Mouse (Mus musculus): ENCODE results near the gene Mrpl28. TPM values are rescaled to one million over a fixed set of nuclear protein-coding genes. Genes with fewer than 3 reads are reported as not detected.
"Not testable (repeated sequence)": the region's sequence is repeated elsewhere in the genome, so short reads cannot be mapped to it uniquely, and the experiment has no call there.

Mrpl28 gene
- polyA plus RNA-seq, 1 experiment from 2014 or later: 156 TPM

DNA sequence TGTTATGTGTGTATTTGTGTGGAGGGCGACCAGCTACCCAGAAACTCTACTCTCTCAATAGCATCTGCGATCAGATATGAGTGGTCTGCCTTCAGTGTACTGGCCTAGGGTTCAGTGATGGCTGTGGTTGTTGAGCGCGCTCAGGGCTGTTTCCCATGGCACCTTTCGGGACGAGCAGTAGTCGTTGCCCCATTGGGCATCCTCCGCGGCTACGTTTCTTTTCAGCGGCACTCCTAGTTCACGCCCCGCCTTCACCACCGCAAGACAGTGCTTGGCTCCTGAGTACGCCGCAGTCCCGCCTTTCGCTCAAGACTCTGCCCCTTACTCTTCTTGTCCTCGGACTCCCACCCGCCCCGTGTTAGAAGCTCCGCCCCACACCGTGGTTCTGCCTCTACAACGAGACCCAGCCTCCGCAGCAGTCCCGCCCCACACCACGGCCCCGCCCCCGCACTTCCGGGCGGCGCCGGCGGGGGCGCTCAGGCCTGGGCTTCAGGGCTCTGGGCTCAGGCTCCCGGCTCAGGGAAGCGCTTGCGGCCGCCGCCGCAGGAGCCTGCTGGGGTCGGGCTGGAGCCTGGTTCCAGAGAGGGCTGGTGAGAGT is 15.0 kb downstream of the Mrpl28 start, which contains the start of gene Axin1:
Gene Axin1 (plus strand): TSS at position 450 of the 598 bp plus-strand sequence.
- Histone ChIP-seq H3K36me3 (peaks cover 11% of the 10 kb centered on the region), H3K27ac (peak within 1 kb of the TSS; percentile 88), H3K4me3 (replicated peaks) (peak within 1 kb of the TSS; percentile 78), H3K27me3 (no peaks in the 10 kb centered on the region), H3K4me1 (replicated peaks) (peaks cover 36% of the 10 kb centered on the region), H3K9me3 (replicated peaks) (no peaks in the 10 kb centered on the region), H3K9ac (peak within 1 kb of the TSS; percentile 95), H3K4me2 (peak within 1 kb of the TSS; percentile 93)
- DNase-seq (peak; percentile 95), ATAC-seq (ENCODE audit: low read depth) (peak; percentile 95)
- under 1% methylated on average over 42 of the region's 42 CpGs for WGBS (ENCODE audit: insufficient replicate concordance)

DNA sequence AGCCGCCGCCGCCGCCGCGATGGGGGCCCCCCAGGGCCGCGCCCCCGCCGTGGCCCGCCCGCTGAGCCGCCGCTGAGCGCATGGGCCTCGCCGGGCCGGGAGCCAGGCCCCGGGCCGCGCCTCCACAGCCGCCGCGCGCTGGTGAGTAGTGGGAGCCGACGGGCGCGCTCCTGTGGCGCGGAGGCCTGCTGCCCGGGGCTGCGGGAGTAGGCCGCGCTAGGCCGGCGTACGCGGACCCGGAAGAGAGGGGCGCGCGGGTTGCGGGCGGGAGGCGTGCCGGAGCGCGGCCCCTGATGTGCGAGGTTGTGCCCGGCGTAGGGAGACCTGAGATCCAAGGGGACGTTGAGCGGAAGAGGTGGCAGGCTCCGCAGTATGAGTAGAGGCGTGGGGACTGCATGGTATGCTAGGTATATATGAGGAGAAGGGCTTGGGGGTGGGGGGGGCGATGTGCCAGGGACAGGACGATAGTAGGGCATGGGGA is 15.6 kb downstream of the Mrpl28 start:
- Histone ChIP-seq H3K27ac (peak overlapping the region; percentile 88), H3K36me3 (peaks cover 17% of the 10 kb centered on the region), H3K4me2 (peak overlapping the region; percentile 93), H3K4me3 (replicated peaks) (peak overlapping the region; percentile 78), H3K9me3 (replicated peaks) (no peaks in the 10 kb centered on the region), H3K4me1 (replicated peaks) (peaks cover 36% of the 10 kb centered on the region), H3K9ac (peak overlapping the region; percentile 95), H3K27me3 (no peaks in the 10 kb centered on the region)
- ATAC-seq (ENCODE audit: low read depth): peak; percentile 72
- under 1% methylated on average over 57 of the region's 58 CpGs for WGBS (ENCODE audit: insufficient replicate concordance)
- DNase-seq: no peak

GRCm38 (mm10) chr17:26142796-26143195 is 19.5 kb downstream of the Mrpl28 start:
- H3K4me1 ChIP-seq (replicated peaks): peaks cover 28% of the 10 kb centered on the region
- no peaks in the 10 kb centered on the region for H3K9me3 ChIP-seq (replicated peaks)
- no peak for ATAC-seq (ENCODE audit: low read depth)
- 79% methylated on average over 4 of the region's 4 CpGs for WGBS (ENCODE audit: insufficient replicate concordance)
- H3K9ac ChIP-seq: no peak overlapping the region
- no peak for DNase-seq
- H3K4me2 ChIP-seq: no peak overlapping the region
- no peak overlapping the region for H3K27ac ChIP-seq
- no peak overlapping the region for H3K4me3 ChIP-seq (replicated peaks)
- peaks cover 51% of the 10 kb centered on the region for H3K36me3 ChIP-seq
- no peaks in the 10 kb centered on the region for H3K27me3 ChIP-seq

GRCm38 (mm10) chr17:26143386-26143785 is 20.1 kb downstream of the Mrpl28 start:
- no peak overlapping the region for H3K27ac ChIP-seq
- H3K9me3 ChIP-seq (replicated peaks): no peaks in the 10 kb centered on the region
- WGBS (ENCODE audit: insufficient replicate concordance): 85% methylated on average over 5 of the region's 5 CpGs
- H3K9ac ChIP-seq: no peak overlapping the region
- peaks cover 56% of the 10 kb centered on the region for H3K36me3 ChIP-seq
- no peak overlapping the region for H3K4me2 ChIP-seq
- H3K4me1 ChIP-seq (replicated peaks): peaks cover 24% of the 10 kb centered on the region
- no peak overlapping the region for H3K4me3 ChIP-seq (replicated peaks)
- H3K27me3 ChIP-seq: no peaks in the 10 kb centered on the region
- no peak for ATAC-seq (ENCODE audit: low read depth)
- DNase-seq: no peak

DNA sequence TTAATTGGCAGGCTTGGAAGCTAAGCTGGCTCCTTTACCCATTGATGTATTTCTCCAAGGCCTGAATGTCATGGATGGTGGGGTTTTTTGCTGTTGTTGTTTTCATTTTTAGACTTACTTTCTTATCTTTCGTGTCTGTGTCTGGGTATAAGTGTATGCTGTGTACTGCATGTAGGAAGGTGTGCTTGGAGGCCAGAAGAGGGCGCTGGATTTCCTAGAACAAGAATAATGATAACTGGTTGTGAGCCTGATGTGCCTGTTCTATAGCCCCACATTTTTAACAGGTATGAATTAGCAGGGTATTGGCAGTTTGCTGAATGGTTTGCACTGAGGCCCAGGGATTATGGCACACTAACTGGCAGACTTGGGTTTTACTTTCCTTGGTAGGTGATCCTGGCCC is 25.8 kb downstream of the Mrpl28 start:
- Histone ChIP-seq H3K4me1 (replicated peaks) (no peaks in the 10 kb centered on the region), H3K4me2 (no peak overlapping the region), H3K27ac (no peak overlapping the region), H3K36me3 (peaks cover 81% of the 10 kb centered on the region), H3K27me3 (no peaks in the 10 kb centered on the region), H3K9ac (no peak overlapping the region), H3K4me3 (replicated peaks) (no peak overlapping the region), H3K9me3 (replicated peaks) (no peaks in the 10 kb centered on the region)
- 76% methylated on average over 2 of the region's 2 CpGs for WGBS (ENCODE audit: insufficient replicate concordance)
- DNase-seq (no peak), ATAC-seq (ENCODE audit: low read depth) (no peak)

DNA sequence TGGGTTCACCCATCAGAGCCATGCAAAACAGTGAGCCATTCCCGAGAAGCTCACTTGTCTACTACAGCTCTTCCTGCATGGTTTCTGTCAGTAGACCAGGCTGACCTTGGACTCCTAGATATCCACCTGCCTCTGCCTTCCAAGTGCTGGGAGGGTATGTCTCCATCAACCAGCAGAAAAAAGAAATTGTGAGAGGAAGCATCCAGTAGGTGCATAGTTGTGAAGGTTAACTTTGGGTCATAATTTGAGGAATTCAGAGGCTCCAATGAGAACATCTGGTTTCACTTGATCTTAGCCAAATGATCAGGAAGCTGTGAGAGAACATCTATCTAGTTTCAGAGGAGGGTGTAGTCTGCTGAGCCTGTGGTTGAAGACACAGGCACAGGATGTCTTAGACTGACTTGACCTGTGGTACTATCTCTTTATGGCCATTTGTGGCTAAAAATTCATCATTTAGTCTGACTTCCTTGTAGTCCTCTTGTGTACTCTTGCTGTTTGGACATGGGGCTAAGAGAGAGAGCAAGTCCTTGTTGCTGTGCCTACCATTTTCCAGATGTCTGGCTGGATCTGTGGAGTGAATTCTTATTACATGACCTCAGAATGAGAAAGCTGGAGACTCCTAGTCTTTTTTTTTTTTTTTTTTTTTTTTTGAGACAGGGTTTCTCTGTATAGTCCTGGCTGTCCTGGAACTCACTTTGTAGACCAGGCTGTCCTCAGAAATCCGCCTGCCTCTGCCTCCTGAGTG is 28.8 kb downstream of the Mrpl28 start:
- H3K9ac ChIP-seq: no peak overlapping the region
- no peaks in the 10 kb centered on the region for H3K9me3 ChIP-seq (replicated peaks)
- no peak overlapping the region for H3K4me3 ChIP-seq (replicated peaks)
- ATAC-seq (ENCODE audit: low read depth) (no peak), DNase-seq (no peak)
- no peaks in the 10 kb centered on the region for H3K27me3 ChIP-seq
- WGBS (ENCODE audit: insufficient replicate concordance): 90% methylated on average over 2 of the region's 2 CpGs
- H3K36me3 ChIP-seq: peaks cover 70% of the 10 kb centered on the region
- H3K27ac ChIP-seq: no peak overlapping the region
- H3K4me1 ChIP-seq (replicated peaks): no peaks in the 10 kb centered on the region
- H3K4me2 ChIP-seq: no peak overlapping the region

DNA sequence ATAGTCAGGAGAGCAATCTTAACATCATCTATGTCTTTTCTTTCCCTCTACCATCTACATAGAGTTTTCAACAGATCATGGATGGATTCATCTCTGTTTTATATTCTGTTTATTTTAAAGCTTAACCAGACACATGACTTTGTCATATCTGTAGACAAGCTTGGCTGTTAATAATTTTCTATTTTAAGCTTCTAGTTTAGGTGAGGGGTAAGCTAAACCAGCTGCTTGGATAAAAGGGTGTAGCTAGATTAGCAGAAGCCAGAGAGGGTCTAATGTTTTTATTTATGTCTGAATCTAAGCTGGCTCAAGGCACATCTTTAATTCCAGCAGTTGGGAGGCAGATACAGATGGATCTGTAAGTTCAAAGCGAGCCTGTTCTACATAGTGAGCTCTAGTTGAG is 39.4 kb downstream of the Mrpl28 start:
- DNase-seq (no peak), ATAC-seq (ENCODE audit: low read depth) (no peak)
- no peak overlapping the region for H3K4me2 ChIP-seq
- H3K27ac ChIP-seq: no peak overlapping the region
- no peaks in the 10 kb centered on the region for H3K9me3 ChIP-seq (replicated peaks)
- no peaks in the 10 kb centered on the region for H3K27me3 ChIP-seq
- H3K9ac ChIP-seq: no peak overlapping the region
- 73% methylated on average over 1 of the region's 1 CpGs for WGBS (ENCODE audit: insufficient replicate concordance)
- no peaks in the 10 kb centered on the region for H3K4me1 ChIP-seq (replicated peaks)
- no peak overlapping the region for H3K4me3 ChIP-seq (replicated peaks)
- peaks cover 11% of the 10 kb centered on the region for H3K36me3 ChIP-seq

DNA sequence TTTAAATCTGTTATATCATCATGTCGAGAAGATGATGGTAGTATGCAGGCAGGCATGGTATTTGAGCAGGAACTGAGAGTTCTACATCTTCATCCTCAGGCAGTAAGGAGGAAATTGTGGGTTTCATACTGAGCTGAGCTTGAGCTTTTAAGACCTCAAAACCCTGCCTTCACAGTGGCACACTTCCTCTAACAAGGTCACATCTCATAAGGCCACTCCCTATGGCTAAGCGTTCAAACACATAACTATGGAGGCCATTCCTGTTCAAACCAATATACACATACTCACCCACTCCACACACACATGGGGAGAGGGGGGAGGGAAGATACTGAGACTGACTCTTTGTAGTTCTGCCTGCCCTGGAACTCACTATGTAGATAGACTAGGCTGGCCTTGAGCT is 44.7 kb downstream of the Mrpl28 start:
- no peaks in the 10 kb centered on the region for H3K9me3 ChIP-seq (replicated peaks)
- H3K4me3 ChIP-seq (replicated peaks): no peak overlapping the region
- no peak overlapping the region for H3K27ac ChIP-seq
- H3K4me2 ChIP-seq: no peak overlapping the region
- ATAC-seq (ENCODE audit: low read depth) (no peak), DNase-seq (no peak)
- peaks cover 11% of the 10 kb centered on the region for H3K36me3 ChIP-seq
- no peak overlapping the region for H3K9ac ChIP-seq
- H3K4me1 ChIP-seq (replicated peaks): no peaks in the 10 kb centered on the region
- no peaks in the 10 kb centered on the region for H3K27me3 ChIP-seq
- WGBS (ENCODE audit: insufficient replicate concordance): 20% methylated on average over 2 of the region's 2 CpGs

DNA sequence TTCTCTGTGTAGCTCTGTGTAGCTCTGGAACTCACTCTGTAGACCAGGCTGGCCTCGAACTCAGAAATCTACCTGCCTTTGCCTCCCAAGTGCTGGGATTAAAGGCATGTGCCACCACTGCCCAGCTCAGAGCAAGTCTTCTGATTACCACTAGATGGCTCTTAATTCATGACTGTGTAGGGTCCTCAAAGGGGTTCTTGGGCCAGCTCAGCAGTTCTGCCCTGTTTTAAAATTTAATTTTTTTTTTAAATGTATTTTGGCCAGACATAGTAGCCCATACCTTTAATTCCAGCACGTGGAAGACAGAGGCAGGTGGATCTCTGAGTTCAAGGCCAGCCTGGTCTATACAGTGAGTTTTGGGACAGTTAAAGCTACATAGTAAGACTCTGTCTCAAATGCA is 51.9 kb downstream of the Mrpl28 start:
- not testable (repeated sequence) for H3K4me3 ChIP-seq (replicated peaks); H3K27me3 ChIP-seq; H3K4me2 ChIP-seq; ATAC-seq (ENCODE audit: low read depth); H3K9me3 ChIP-seq (replicated peaks); H3K9ac ChIP-seq; DNase-seq; H3K27ac ChIP-seq; H3K4me1 ChIP-seq (replicated peaks)
- peaks cover 35% of the 10 kb centered on the region for H3K36me3 ChIP-seq
- 71% methylated on average over 2 of the region's 2 CpGs for WGBS (ENCODE audit: insufficient replicate concordance)

Other genes starting within 250 kb of the Mrpl28 start
- 43.9 and 46.9 TPM in 2 replicates for gene Mettl26, start 248.4 kb upstream of the Mrpl28 start, polyA plus RNA-seq (2015; fragmentation: Nextera tagmentation; extraction: Ambion mirVana)
- gene Wfikkn1, start 242.6 kb upstream of the Mrpl28 start, polyA plus RNA-seq (2015; fragmentation: Nextera tagmentation; extraction: Ambion mirVana): 0.65 and 1.00 TPM in 2 replicates
- 6.5 and 7.0 TPM in 2 replicates for gene Rab40c, start 203.8 kb upstream of the Mrpl28 start, polyA plus RNA-seq (2015; fragmentation: Nextera tagmentation; extraction: Ambion mirVana)
- gene Pigq, start 178.6 kb upstream of the Mrpl28 start, polyA plus RNA-seq (2015; fragmentation: Nextera tagmentation; extraction: Ambion mirVana): 126 and 152 TPM in 2 replicates
- gene Nhlrc4, start 178.5 kb upstream of the Mrpl28 start, polyA plus RNA-seq (2015; fragmentation: Nextera tagmentation; extraction: Ambion mirVana): 5.1 and 7.2 TPM in 2 replicates
- 0.24 and 0.32 TPM in 2 replicates for gene A930017K11Rik, start 170.9 kb upstream of the Mrpl28 start, polyA plus RNA-seq (2015; fragmentation: Nextera tagmentation; extraction: Ambion mirVana)
- gene Capn15, start 137.7 kb upstream of the Mrpl28 start, polyA plus RNA-seq (2015; fragmentation: Nextera tagmentation; extraction: Ambion mirVana): 11.1 and 12.3 TPM in 2 replicates
- gene Rab11fip3, start 53.9 kb upstream of the Mrpl28 start, polyA plus RNA-seq (2015; fragmentation: Nextera tagmentation; extraction: Ambion mirVana): 1.8 and 1.9 TPM in 2 replicates
- gene Decr2, start 33.2 kb upstream of the Mrpl28 start, polyA plus RNA-seq (2015; fragmentation: Nextera tagmentation; extraction: Ambion mirVana): 11.1 and 13.8 TPM in 2 replicates
- 56.2 and 58.8 TPM in 2 replicates for gene Nme4, start 27.9 kb upstream of the Mrpl28 start, polyA plus RNA-seq (2015; fragmentation: Nextera tagmentation; extraction: Ambion mirVana)
- gene Tmem8, start 10.2 kb upstream of the Mrpl28 start, polyA plus RNA-seq (2015; fragmentation: Nextera tagmentation; extraction: Ambion mirVana): 1.3 and 1.7 TPM in 2 replicates
- gene Axin1, start 15.2 kb downstream of the Mrpl28 start, polyA plus RNA-seq (2015; fragmentation: Nextera tagmentation; extraction: Ambion mirVana): 2.9 and 3.7 TPM in 2 replicates
- gene Pdia2, start 75.6 kb downstream of the Mrpl28 start, polyA plus RNA-seq (2015; fragmentation: Nextera tagmentation; extraction: Ambion mirVana): 72.7 and 75.6 TPM in 2 replicates
- 0.30 and 0.48 TPM in 2 replicates for gene Rgs11, start 79.5 kb downstream of the Mrpl28 start, polyA plus RNA-seq (2015; fragmentation: Nextera tagmentation; extraction: Ambion mirVana)
- 15.9 and 21.7 TPM in 2 replicates for gene Arhgdig, start 84.3 kb downstream of the Mrpl28 start, polyA plus RNA-seq (2015; fragmentation: Nextera tagmentation; extraction: Ambion mirVana)
- gene Fam234a, start 120.7 kb downstream of the Mrpl28 start, polyA plus RNA-seq (2015; fragmentation: Nextera tagmentation; extraction: Ambion mirVana): 11.9 and 12.0 TPM in 2 replicates
- 40.8 and 50.9 TPM in 2 replicates for gene Luc7l, start 129.4 kb downstream of the Mrpl28 start, polyA plus RNA-seq (2015; fragmentation: Nextera tagmentation; extraction: Ambion mirVana)